ENCODE assay signal across 7 mouse cellular contexts in the genomic region with DNA sequence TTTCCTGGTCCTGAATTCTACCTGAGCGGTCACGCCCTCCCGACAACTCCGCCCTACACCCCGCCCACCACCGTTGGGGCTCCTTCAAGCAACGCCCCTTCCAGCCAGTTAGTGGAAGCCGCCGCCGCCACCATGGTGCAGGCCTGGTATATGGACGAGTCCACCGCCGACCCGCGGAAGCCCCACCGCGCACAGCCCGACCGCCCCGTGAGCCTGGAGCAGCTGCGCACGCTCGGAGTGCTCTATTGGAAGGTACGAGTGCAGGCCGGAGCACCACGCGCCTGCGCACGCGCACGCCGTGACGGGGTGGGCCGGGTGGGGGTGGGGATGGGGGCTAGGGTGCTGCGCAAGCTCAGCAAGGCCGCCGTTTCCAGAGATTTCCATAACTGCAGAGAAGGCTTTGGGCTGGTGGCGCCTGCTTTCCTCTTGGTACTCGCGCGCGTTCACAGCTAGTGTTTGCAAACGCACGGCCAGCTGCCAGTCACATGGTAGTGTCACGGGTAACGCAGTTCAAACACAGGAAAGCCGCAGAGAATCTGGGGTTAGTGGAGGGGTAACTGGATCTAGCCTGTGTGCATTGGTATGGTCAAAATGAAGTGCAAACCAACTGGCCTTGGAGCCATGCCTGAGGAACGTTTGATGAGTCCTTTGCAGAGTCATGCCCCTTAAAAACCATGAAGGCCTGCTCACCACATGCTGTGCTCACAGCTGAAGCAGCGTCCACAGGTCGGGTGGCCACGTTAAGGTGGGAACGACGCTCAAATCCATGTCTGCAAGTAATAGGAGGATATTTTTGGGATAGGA. TPM values are rescaled to one million over a fixed set of nuclear protein-coding genes. Genes with fewer than 3 reads are reported as not detected.
DNase-seq lines count a peak whose midpoint lies in the region; ATAC-seq lines count a peak whose summit lies in the region.

Adi1 (plus strand) TSS at position 111 of the 804 bp plus-strand sequence.

- ATAC-seq in granulocyte monocyte progenitor cell, adult 5-6 weeks (replicated peaks; ENCODE audit: poor library complexity, severe bottlenecking), result peak; percentile 87
- peak; percentile 98 for ATAC-seq in midbrain, embryonic 13.5 days

- peak within 1 kb of the TSS; percentile 93 for H3K27ac ChIP-seq in embryonic facial prominence, embryonic 10.5 days (replicated peaks)
- peak within 1 kb of the TSS; percentile 93 for H3K27ac ChIP-seq in limb, embryonic 10.5 days
- peak within 1 kb of the TSS; percentile 94 for H3K27ac ChIP-seq in midbrain, embryonic 13.5 days

- H3K9ac ChIP-seq in midbrain, embryonic 13.5 days (replicated peaks), result peak within 1 kb of the TSS; percentile 71

- peaks cover 29% of the 10 kb centered on the region for H3K36me3 ChIP-seq in embryonic facial prominence, embryonic 10.5 days (replicated peaks)
- peaks cover 30% of the 10 kb centered on the region for H3K36me3 ChIP-seq in limb, embryonic 10.5 days
- no peaks in the 10 kb centered on the region for H3K36me3 ChIP-seq in midbrain, embryonic 13.5 days

- no peaks in the 10 kb centered on the region for H3K27me3 ChIP-seq in embryonic facial prominence, embryonic 10.5 days (replicated peaks; ENCODE audit: low read depth, poor library complexity, severe bottlenecking)
- H3K27me3 ChIP-seq in limb, embryonic 10.5 days (ENCODE audit: low read depth, poor library complexity, severe bottlenecking), result no peaks in the 10 kb centered on the region
- no peaks in the 10 kb centered on the region for H3K27me3 ChIP-seq in midbrain, embryonic 13.5 days

- H3K4me3 ChIP-seq in embryonic facial prominence, embryonic 10.5 days, result peak within 1 kb of the TSS; percentile 64
- H3K4me3 ChIP-seq in limb, embryonic 10.5 days, result peak within 1 kb of the TSS; percentile 68
- H3K4me3 ChIP-seq in midbrain, embryonic 13.5 days (replicated peaks), result peak within 1 kb of the TSS; percentile 52

- WGBS in embryonic facial prominence, embryonic 10.5 days, result 4% methylated on average over 53 of the region's 53 CpGs
- WGBS in limb, embryonic 10.5 days, result 4% methylated on average over 53 of the region's 53 CpGs
- WGBS in midbrain, embryonic 13.5 days, result 3% methylated on average over 53 of the region's 53 CpGs

- peaks cover 20% of the 10 kb centered on the region for H3K4me1 ChIP-seq in embryonic facial prominence, embryonic 10.5 days
- peaks cover 17% of the 10 kb centered on the region for H3K4me1 ChIP-seq in limb, embryonic 10.5 days
- peaks cover 16% of the 10 kb centered on the region for H3K4me1 ChIP-seq in midbrain, embryonic 13.5 days (replicated peaks)

- no peaks in the 10 kb centered on the region for H3K9me3 ChIP-seq in embryonic facial prominence, embryonic 10.5 days
- no peaks in the 10 kb centered on the region for H3K9me3 ChIP-seq in limb, embryonic 10.5 days (replicated peaks)
- H3K9me3 ChIP-seq in midbrain, embryonic 13.5 days, result no peaks in the 10 kb centered on the region

- peak within 1 kb of the TSS; percentile 59 for H3K4me2 ChIP-seq in midbrain, embryonic 13.5 days (replicated peaks)

- DNase-seq in adrenal gland, postnatal 10 days, result peak; percentile 87
- peak; percentile 93 for DNase-seq in embryonic facial prominence, embryonic 10.5 days (ENCODE audit: low spot score)
- peak; percentile 89 for DNase-seq in kidney, adult 11 months
- DNase-seq in limb, embryonic 10.5 days (ENCODE audit: low spot score), result peak; percentile 91
- DNase-seq in spleen, adult 18-20 months, result peak; percentile 68 to 83

RNA-seq across cellular contexts. Expression of gene Adi1, which starts in this region (rescaled TPM):
- 10 to 100 TPM; 55.4 to 62.9 TPM for total RNA-seq in adrenal gland, postnatal 10 days (2021)
- polyA plus RNA-seq in embryonic facial prominence, embryonic 10.5 days (2016; fragmentation: Nextera tagmentation; extraction: Ambion mirVana), result 56.9 and 62.2 TPM in 2 replicates
- 103 and 113 TPM in 2 replicates for total RNA-seq in granulocyte monocyte progenitor cell, adult 5-6 weeks (2014; fragmentation: Nextera tagmentation)
- 34.1 and 43.9 TPM in 2 replicates for total RNA-seq in granulocyte monocyte progenitor cell, adult 5-6 weeks (2017)
- polyA plus RNA-seq in limb, embryonic 10.5 days (2016; fragmentation: Nextera tagmentation; extraction: Ambion mirVana), result 67.0 and 69.9 TPM in 2 replicates
- 27.0 and 29.1 TPM in 2 replicates for polyA plus RNA-seq in midbrain, embryonic 13.5 days (2015; fragmentation: Nextera tagmentation; extraction: Ambion mirVana)

Comparison
In these comparisons a context has a peak if more than half of its experiments do, and no peak if none do; other contexts are left out.
1. Peak in every context shown above with its lines: DNase-seq, ATAC-seq, H3K4me3 ChIP-seq and H3K27ac ChIP-seq.